Mouse (Mus musculus): ENCODE measurements around the gene Tenm3. TPM values are rescaled to one million over a fixed set of nuclear protein-coding genes. Genes with fewer than 3 reads are reported as not detected.

The Tenm3 gene
- total and polyA plus RNA-seq, 3 experiments = 0.01 to 0.11 TPM; not detected in 1

GRCm38 (mm10) chr8:48522004-48522403 lies 321.7 kb downstream of the Tenm3 start:
- Histone ChIP-seq H3K4me1 (ENCODE audit: insufficient read depth, low read depth, low read length) (no peaks in the 10 kb centered on the region), H3K4me3 (ENCODE audit: low read depth, low read length) (no peak overlapping the region), H3K36me3 (replicated peaks) (no peaks in the 10 kb centered on the region), H3K27me3 (ENCODE audit: insufficient read depth, low read length) (no peaks in the 10 kb centered on the region), H3K9me3 (replicated peaks) (peaks cover 28% of the 10 kb centered on the region)
- ATAC-seq (ENCODE audit: extremely low read depth, insufficient number of reproducible peaks, low FRiP score, poor library complexity, severe bottlenecking) = no peak
- DNase-seq (ENCODE audit: low spot score) = no peak
- no peak for TF ChIP-seq POLR2AphosphoS5 (IDR thresholded peaks at IDR 0.05; ENCODE audit: insufficient replicate concordance, low read depth, low read length)
- TF ChIP-seq GATA2 (IDR thresholded peaks at IDR 0.05; ENCODE audit: borderline replicate concordance, low read depth, low read length) = no peak
- TF ChIP-seq TAL1 (conservative IDR thresholded peaks at IDR 0.05; ENCODE audit: low read depth, low read length) = no peak
- no peak for TF ChIP-seq GATA1 (IDR thresholded peaks at IDR 0.05; ENCODE audit: borderline replicate concordance, low read length)
- TF ChIP-seq CTCF (IDR thresholded peaks at IDR 0.05; ENCODE audit: low read depth, low read length) = no peak

DNA sequence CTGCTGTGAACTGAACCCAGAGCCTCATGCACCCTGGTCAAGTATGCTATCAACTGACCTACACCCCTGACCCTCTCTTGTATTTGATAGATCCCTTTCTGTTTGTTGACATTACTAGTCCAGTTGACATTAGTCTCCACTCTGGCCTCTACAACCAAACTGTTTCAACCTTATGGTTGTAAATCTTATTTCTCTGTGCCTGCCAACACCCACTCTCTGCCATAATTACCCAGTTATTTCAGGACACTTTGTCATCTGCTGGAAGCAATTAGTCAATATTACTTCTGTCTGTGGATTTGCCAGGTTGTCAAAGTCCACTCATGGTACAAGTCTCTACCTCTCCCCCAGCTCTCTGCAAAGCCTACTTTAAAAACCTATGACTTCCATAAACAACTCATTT lies 326.3 kb downstream of the Tenm3 start:
- ATAC-seq (ENCODE audit: extremely low read depth, insufficient number of reproducible peaks, low FRiP score, poor library complexity, severe bottlenecking) = no peak
- Histone ChIP-seq H3K27me3 (ENCODE audit: insufficient read depth, low read length) (no peaks in the 10 kb centered on the region), H3K4me1 (ENCODE audit: insufficient read depth, low read depth, low read length) (no peaks in the 10 kb centered on the region), H3K9me3 (replicated peaks) (peaks cover 43% of the 10 kb centered on the region), H3K4me3 (ENCODE audit: low read depth, low read length) (no peak overlapping the region), H3K36me3 (replicated peaks) (no peaks in the 10 kb centered on the region)
- no peak for TF ChIP-seq TAL1 (conservative IDR thresholded peaks at IDR 0.05; ENCODE audit: low read depth, low read length)
- TF ChIP-seq CTCF (IDR thresholded peaks at IDR 0.05; ENCODE audit: low read depth, low read length) = no peak
- no peak for TF ChIP-seq GATA2 (IDR thresholded peaks at IDR 0.05; ENCODE audit: borderline replicate concordance, low read depth, low read length)
- DNase-seq (ENCODE audit: low spot score) = no peak

DNA sequence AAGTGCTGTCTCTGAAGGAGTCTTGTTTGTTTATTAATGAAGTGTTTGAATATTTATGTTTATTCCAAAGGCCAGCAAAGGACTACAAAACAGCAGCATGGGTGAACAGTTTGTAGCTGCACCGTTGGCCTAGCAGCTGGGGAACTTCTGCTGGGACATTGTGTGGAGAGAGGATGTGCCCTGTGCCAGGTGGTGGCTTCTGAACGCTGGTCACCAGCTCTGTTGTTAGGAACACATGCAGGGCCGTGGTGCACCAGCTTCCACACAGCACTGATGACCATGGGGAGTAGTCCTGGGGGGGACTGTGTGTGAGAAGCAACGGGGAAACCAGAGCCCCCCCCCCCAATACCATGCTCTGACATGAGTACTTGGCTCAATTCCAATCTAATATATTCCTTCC lies 329.5 kb downstream of the Tenm3 start:
- no peak for ATAC-seq (ENCODE audit: extremely low read depth, insufficient number of reproducible peaks, low FRiP score, poor library complexity, severe bottlenecking)
- Histone ChIP-seq H3K36me3 (replicated peaks) (no peaks in the 10 kb centered on the region), H3K4me1 (ENCODE audit: insufficient read depth, low read depth, low read length) (no peaks in the 10 kb centered on the region), H3K27me3 (ENCODE audit: insufficient read depth, low read length) (no peaks in the 10 kb centered on the region), H3K9me3 (replicated peaks) (peaks cover 43% of the 10 kb centered on the region), H3K4me3 (ENCODE audit: low read depth, low read length) (no peak overlapping the region)
- DNase-seq (ENCODE audit: low spot score) = no peak
- no peak for TF ChIP-seq POLR2AphosphoS5 (IDR thresholded peaks at IDR 0.05; ENCODE audit: insufficient replicate concordance, low read depth, low read length)
- no peak for TF ChIP-seq GATA2 (IDR thresholded peaks at IDR 0.05; ENCODE audit: borderline replicate concordance, low read depth, low read length)

- no peak for ATAC-seq (ENCODE audit: extremely low read depth, insufficient number of reproducible peaks, low FRiP score, poor library complexity, severe bottlenecking)
- Histone ChIP-seq H3K27me3 (ENCODE audit: insufficient read depth, low read length) (no peaks in the 10 kb centered on the region), H3K4me1 (ENCODE audit: insufficient read depth, low read depth, low read length) (no peaks in the 10 kb centered on the region), H3K4me3 (ENCODE audit: low read depth, low read length) (no peak overlapping the region), H3K36me3 (replicated peaks) (no peaks in the 10 kb centered on the region), H3K9me3 (replicated peaks) (peaks cover 44% of the 10 kb centered on the region)
- TF ChIP-seq GATA2 (IDR thresholded peaks at IDR 0.05; ENCODE audit: borderline replicate concordance, low read depth, low read length) (no peak), POLR2AphosphoS5 (IDR thresholded peaks at IDR 0.05; ENCODE audit: insufficient replicate concordance, low read depth, low read length) (no peak), TAL1 (conservative IDR thresholded peaks at IDR 0.05; ENCODE audit: low read depth, low read length) (no peak), GATA1 (IDR thresholded peaks at IDR 0.05; ENCODE audit: borderline replicate concordance, low read length) (no peak), CTCF (IDR thresholded peaks at IDR 0.05; ENCODE audit: low read depth, low read length) (no peak)
- DNase-seq (ENCODE audit: low spot score) = no peak
These were observed 329.9 kb downstream of the Tenm3 start for GRCm38 (mm10) chr8:48513801-48514200.

- no peaks in the 10 kb centered on the region for H3K4me1 ChIP-seq (ENCODE audit: insufficient read depth, low read depth, low read length)
- no peaks in the 10 kb centered on the region for H3K27me3 ChIP-seq (ENCODE audit: insufficient read depth, low read length)
- ATAC-seq (ENCODE audit: extremely low read depth, insufficient number of reproducible peaks, low FRiP score, poor library complexity, severe bottlenecking) = no peak
- no peak for DNase-seq (ENCODE audit: low spot score)
- no peaks in the 10 kb centered on the region for H3K36me3 ChIP-seq (replicated peaks)
- H3K9me3 ChIP-seq (replicated peaks) = peaks cover 42% of the 10 kb centered on the region
- H3K4me3 ChIP-seq (ENCODE audit: low read depth, low read length) = no peak overlapping the region
- TF ChIP-seq CTCF (IDR thresholded peaks at IDR 0.05; ENCODE audit: low read depth, low read length) = no peak
- TF ChIP-seq POLR2AphosphoS5 (IDR thresholded peaks at IDR 0.05; ENCODE audit: insufficient replicate concordance, low read depth, low read length) = no peak
These were observed 332.2 kb downstream of the Tenm3 start for GRCm38 (mm10) chr8:48511546-48511945.

DNA sequence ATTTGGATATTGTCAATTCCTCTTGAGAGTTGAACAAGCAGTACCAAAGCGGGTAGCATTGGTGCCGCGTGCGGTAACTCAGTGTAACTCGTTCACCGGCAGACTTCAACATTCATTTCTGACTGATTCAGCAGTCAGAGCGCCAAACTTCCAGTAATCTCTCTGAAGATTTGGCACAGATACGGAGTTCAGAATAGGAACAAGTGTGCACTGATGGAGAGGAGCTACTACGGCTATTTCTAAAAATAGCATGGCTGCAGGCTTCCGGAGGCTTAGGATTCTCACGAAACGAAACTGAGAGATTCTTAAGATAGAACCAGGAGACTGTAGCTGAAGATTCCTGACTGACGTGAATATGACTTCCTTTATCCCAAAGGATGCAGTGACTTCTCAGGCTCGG lies 332.6 kb downstream of the Tenm3 start:
- no peak overlapping the region for H3K4me3 ChIP-seq (ENCODE audit: low read depth, low read length)
- TF ChIP-seq TAL1 (conservative IDR thresholded peaks at IDR 0.05; ENCODE audit: low read depth, low read length) (no peak), GATA2 (IDR thresholded peaks at IDR 0.05; ENCODE audit: borderline replicate concordance, low read depth, low read length) (no peak), POLR2AphosphoS5 (IDR thresholded peaks at IDR 0.05; ENCODE audit: insufficient replicate concordance, low read depth, low read length) (no peak), CTCF (IDR thresholded peaks at IDR 0.05; ENCODE audit: low read depth, low read length) (no peak), GATA1 (IDR thresholded peaks at IDR 0.05; ENCODE audit: borderline replicate concordance, low read length) (no peak)
- H3K4me1 ChIP-seq (ENCODE audit: insufficient read depth, low read depth, low read length) = no peaks in the 10 kb centered on the region
- ATAC-seq (ENCODE audit: extremely low read depth, insufficient number of reproducible peaks, low FRiP score, poor library complexity, severe bottlenecking) = no peak
- H3K9me3 ChIP-seq (replicated peaks) = peaks cover 40% of the 10 kb centered on the region
- H3K27me3 ChIP-seq (ENCODE audit: insufficient read depth, low read length) = no peaks in the 10 kb centered on the region
- no peaks in the 10 kb centered on the region for H3K36me3 ChIP-seq (replicated peaks)
- no peak for DNase-seq (ENCODE audit: low spot score)

All from G1E (cell line).